Mouse (Mus musculus) common myeloid progenitor, adult 5-6 weeks (primary cell): ENCODE measurements around the gene Adrb1. TPM values are rescaled to one million over a fixed set of nuclear protein-coding genes. Genes with fewer than 3 reads are reported as not detected.
"Not testable (repeated sequence)": the region's sequence is repeated elsewhere in the genome, so short reads cannot be mapped to it uniquely, and the experiment has no call there.

ENCODE experiments used
- ATAC-seq: replicated peaks from 2 replicates; pipeline ENCODE4 v1.8.0; 2016; ENCODE audit warnings: low read depth, mild to moderate bottlenecking, moderate TSS enrichment, inconsistent platforms; ENCODE audit not compliant: poor library complexity, severe bottlenecking
- total RNA-seq: library from RNA; stranded (forward); fragments of 200-1000, 187-1606 nt; gene quantifications from 2 replicates; pipeline ENCODE4 v1.2.3, GENCODE M21; 2017

Gene Adrb1
- total RNA-seq, 1 experiment from 2014 or later: not detected

DNA sequence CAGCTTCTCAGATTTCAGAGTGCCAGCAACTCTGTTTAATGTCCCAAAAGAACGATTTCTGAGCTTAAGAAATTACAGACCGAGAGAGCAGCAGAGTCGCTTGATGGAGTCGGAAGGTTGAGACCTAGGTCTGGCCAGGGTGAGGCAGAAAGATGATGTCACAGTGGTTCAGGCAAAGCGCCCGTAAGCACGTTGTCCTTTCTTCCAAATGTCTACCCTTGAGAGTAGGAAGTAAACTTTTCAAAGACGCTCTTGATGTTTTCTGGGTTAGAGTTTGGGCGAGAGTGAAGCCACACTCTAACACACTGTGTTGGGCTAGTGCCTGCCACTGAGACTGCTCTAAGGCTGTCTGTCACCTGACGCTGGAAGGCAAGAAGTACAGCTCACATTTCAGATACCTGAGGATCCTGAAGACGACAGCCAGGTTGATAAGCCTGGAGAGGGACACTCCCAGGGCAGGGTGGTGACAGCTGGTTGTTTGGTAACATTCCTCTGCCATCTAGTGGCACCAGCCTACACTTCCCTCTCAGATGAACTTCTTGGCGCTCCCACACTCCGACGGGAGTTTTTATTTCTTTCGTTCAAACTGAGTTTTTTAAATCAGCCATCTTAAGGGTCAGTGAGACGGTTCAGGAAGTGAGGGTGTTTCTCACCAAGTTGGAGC, 54.9 kb downstream of the Adrb1 start:
- peak; percentile 65 for ATAC-seq

DNA sequence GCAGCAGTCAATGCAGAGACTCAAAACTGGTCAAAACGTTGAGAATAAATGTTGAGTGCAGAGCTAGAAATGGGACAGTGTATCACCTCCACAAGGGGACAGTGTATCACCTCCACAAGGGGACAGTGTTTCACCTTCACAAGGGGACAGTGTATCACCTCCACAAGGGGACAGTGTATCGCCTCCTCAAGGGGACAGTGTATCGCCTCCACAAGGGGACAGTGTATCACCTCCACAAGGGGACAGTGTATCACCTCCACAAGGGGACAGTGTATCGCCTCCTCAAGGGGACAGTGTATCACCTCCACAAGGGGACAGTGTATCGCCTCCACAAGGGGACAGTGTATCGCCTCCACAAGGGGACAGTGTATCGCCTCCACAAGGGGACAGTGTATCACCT, 56.5 kb downstream of the Adrb1 start:
- not testable (repeated sequence) for ATAC-seq

Other genes starting within 250 kb of the Adrb1 start
- 20.3 and 25.6 TPM in 2 replicates for gene Dclre1a, start 174.0 kb upstream of the Adrb1 start, total RNA-seq
- gene Nhlrc2, start 173.9 kb upstream of the Adrb1 start, total RNA-seq: 21.0 and 22.9 TPM in 2 replicates
- 29.6 and 31.1 TPM in 2 replicates for gene Ccdc186, start 100.0 kb downstream of the Adrb1 start, total RNA-seq
- not detected in 2 replicates for gene Tdrd1, start 104.0 kb downstream of the Adrb1 start, total RNA-seq
- not detected in 2 replicates for gene Vwa2, start 152.1 kb downstream of the Adrb1 start, total RNA-seq